Mouse (Mus musculus): ENCODE results near the gene Dus2. TPM values are rescaled to one million over a fixed set of nuclear protein-coding genes. Genes with fewer than 3 reads are reported as not detected.

The Dus2 gene
- polyA plus RNA-seq, 2 experiments: 8.7 to 10.5 TPM

DNA sequence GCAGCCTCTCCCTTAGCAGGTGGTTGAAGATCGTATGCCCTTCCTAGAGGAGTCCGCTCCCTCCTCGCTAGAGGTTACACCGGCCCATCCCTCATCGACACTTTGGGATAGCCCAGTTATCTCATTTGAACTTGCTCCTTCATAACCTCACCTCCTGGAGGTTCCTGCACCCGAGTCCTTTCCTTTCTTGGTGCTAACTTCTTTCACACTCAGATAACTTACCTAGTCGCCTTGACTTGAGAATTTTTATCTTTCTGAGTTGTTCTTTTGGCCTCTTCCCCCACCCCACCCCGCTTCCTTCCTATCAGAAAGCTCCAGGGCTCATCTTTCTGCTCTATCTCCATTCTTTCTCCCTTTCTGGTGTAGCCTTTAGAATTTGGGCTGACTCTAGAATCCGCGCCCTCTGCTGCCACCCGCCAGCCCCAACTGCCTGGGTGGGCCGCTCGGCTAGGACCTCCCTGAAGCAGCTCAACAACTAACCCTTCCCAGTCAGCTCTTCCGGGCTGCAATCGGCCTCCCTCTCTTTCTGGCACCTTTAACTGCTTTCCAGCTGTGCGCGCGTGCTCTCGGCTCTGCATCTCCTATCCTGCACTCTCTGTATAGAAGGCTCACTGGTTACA is 24.3 kb upstream of the Dus2 start:
- Histone ChIP-seq H3K27ac (peak overlapping the region; percentile 81), H3K4me2 (ENCODE audit: low read depth) (peak overlapping the region; percentile 89)

DNA sequence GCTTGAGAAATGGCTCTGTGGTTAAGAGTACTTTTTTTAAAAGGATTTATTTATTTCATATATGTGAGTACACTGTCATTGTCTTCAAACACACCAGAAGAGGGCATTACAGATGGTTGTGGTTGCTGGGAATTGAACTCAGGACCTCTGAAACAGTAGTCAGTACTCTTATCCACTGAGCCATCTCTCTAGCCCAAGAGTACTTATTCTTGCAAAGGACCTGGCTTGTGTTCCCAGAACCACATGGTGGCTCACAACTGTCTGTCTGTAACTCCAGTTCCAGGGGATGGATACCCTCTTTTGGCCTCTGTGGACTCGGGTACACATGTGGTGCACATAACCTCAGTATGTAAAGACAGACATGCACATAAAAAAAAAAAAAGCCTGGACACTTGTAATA is 21.8 kb upstream of the Dus2 start:
- H3K36me3 ChIP-seq (replicated peaks; ENCODE audit: control insufficient read depth, insufficient read depth, low read depth): no peaks in the 10 kb centered on the region

More for the DNA sequence above, 24.3 kb upstream of the Dus2 start:
- H3K9ac ChIP-seq (replicated peaks): peak overlapping the region; percentile 84
- no peaks in the 10 kb centered on the region for H3K27me3 ChIP-seq (ENCODE audit: control insufficient read depth, insufficient read depth, low read length)
- WGBS (ENCODE audit: insufficient replicate concordance): 3% methylated on average over 19 of the region's 19 CpGs
- H3K4me1 ChIP-seq (replicated peaks; ENCODE audit: control insufficient read depth in 2 of 2, insufficient read depth in 2 of 2, low read length in 1 of 2): peaks cover 18 to 33% of the 10 kb centered on the region in 2 experiments
- ATAC-seq (ENCODE audit: insufficient read depth) (peak; percentile 78), DNase-seq (ENCODE audit: low read depth in 3 of 3, low spot score in 3 of 3) (peak; percentile 66 to 72 (median 68))
- H3K4me3 ChIP-seq (ENCODE audit: insufficient read depth in 1 of 2, low read depth in 2 of 2, low read length in 2 of 2): peak overlapping the region; percentile 59 to 69
- no peaks in the 10 kb centered on the region for H3K36me3 ChIP-seq (replicated peaks; ENCODE audit: control insufficient read depth, insufficient read depth, low read depth)
- no peaks in the 10 kb centered on the region for H3K9me3 ChIP-seq (ENCODE audit: control insufficient read depth, low read length)
- peak; percentile 11; the same call in 1 of the 2 replicates for TF ChIP-seq CTCF (IDR thresholded peaks at IDR 0.05; ENCODE audit: low read depth)
- TF ChIP-seq EP300 (IDR thresholded peaks at IDR 0.05; ENCODE audit: low read depth): peak; percentile 69

DNA sequence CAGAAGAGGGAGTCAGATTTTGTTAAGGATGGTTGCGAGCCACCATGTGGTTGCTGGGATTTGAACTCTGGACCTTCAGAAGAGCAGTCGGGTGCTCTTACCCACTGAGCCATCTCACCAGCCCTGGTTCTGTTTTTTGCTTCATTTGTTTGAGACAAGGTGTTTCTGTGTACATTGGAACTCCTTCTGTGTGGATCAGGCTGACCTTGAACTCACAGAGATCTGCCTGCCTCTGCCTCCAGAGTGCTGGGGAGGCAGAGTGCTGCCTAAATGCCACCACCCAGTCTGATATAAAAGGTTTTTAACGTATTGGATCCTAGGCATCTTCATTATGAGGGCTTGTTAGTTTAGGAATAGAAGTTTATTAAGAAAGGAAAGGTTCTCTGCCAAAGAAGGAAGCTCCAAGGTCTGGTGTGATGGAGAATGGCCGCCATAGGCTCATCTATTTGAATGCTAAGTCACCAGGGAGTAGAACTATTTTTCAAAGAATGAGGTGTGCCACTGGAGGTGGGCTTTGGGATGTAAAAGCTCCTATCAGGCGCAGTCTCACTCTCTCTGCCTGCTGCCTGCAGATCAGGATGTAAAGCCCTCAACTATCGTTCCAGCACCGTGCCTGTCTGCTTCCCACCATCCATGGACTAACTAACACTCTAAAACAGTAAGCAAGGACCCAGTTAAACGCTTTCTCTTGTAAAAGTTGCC is 20.0 kb upstream of the Dus2 start:
- TF ChIP-seq CTCF (IDR thresholded peaks at IDR 0.05; ENCODE audit: low read depth) (no peak), EP300 (IDR thresholded peaks at IDR 0.05; ENCODE audit: low read depth) (no peak)
- Histone ChIP-seq H3K4me1 (replicated peaks; ENCODE audit: control insufficient read depth in 2 of 2, insufficient read depth in 2 of 2, low read length in 1 of 2) (peaks cover 6 to 14% of the 10 kb centered on the region in 2 experiments), H3K36me3 (replicated peaks; ENCODE audit: control insufficient read depth, insufficient read depth, low read depth) (no peaks in the 10 kb centered on the region), H3K27me3 (ENCODE audit: control insufficient read depth, insufficient read depth, low read length) (no peaks in the 10 kb centered on the region), H3K27ac (no peak overlapping the region), H3K9ac (replicated peaks) (no peak overlapping the region), H3K4me2 (ENCODE audit: low read depth) (no peak overlapping the region), H3K4me3 (ENCODE audit: insufficient read depth in 1 of 2, low read depth in 2 of 2, low read length in 2 of 2) (no peak overlapping the region), H3K9me3 (ENCODE audit: control insufficient read depth, low read length) (no peaks in the 10 kb centered on the region)
- ATAC-seq (ENCODE audit: insufficient read depth) (no peak), DNase-seq (ENCODE audit: low read depth in 3 of 3, low spot score in 3 of 3) (no peak)
- WGBS (ENCODE audit: insufficient replicate concordance): 65% methylated on average over 8 of the region's 8 CpGs

More for the DNA sequence above, 21.8 kb upstream of the Dus2 start:
- H3K27ac ChIP-seq: no peak overlapping the region
- H3K27me3 ChIP-seq (ENCODE audit: control insufficient read depth, insufficient read depth, low read length): no peaks in the 10 kb centered on the region
- TF ChIP-seq CTCF (IDR thresholded peaks at IDR 0.05; ENCODE audit: low read depth) (no peak), EP300 (IDR thresholded peaks at IDR 0.05; ENCODE audit: low read depth) (no peak)
- WGBS (ENCODE audit: insufficient replicate concordance): 67% methylated on average over 1 of the region's 1 CpGs
- H3K4me3 ChIP-seq (ENCODE audit: insufficient read depth in 1 of 2, low read depth in 2 of 2, low read length in 2 of 2): no peak overlapping the region
- no peak overlapping the region for H3K4me2 ChIP-seq (ENCODE audit: low read depth)
- H3K4me1 ChIP-seq (replicated peaks; ENCODE audit: control insufficient read depth in 2 of 2, insufficient read depth in 2 of 2, low read length in 1 of 2): peaks cover 15 to 20% of the 10 kb centered on the region in 2 experiments
- ATAC-seq (ENCODE audit: insufficient read depth) (no peak), DNase-seq (ENCODE audit: low read depth in 3 of 3, low spot score in 3 of 3) (no peak)
- no peaks in the 10 kb centered on the region for H3K9me3 ChIP-seq (ENCODE audit: control insufficient read depth, low read length)
- no peak overlapping the region for H3K9ac ChIP-seq (replicated peaks)

DNA sequence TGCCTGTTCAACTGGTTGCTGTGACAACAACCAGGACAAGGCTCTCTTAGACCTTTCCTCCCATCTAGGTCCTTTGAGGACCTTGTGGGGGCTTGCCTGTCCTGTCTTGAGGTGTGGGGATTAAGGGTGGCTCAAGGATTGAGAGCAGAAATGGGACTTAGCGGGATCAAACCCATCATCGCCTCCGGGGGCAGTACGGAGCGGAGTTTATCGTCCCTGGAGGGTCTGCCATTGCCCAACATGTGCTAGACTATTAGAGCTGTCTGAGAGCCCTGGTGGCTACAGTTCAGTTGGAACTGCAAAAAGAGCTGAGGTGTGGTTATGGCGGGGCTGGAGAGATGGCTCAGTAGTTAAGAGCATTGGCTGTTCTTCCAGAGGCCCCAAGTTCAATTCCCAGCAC is 15.8 kb upstream of the Dus2 start:
- Histone ChIP-seq H3K4me2 (ENCODE audit: low read depth) (no peak overlapping the region), H3K27ac (no peak overlapping the region), H3K9me3 (ENCODE audit: control insufficient read depth, low read length) (no peaks in the 10 kb centered on the region), H3K9ac (replicated peaks) (no peak overlapping the region), H3K27me3 (ENCODE audit: control insufficient read depth, insufficient read depth, low read length) (no peaks in the 10 kb centered on the region), H3K4me3 (ENCODE audit: insufficient read depth in 1 of 2, low read depth in 2 of 2, low read length in 2 of 2) (no peak overlapping the region), H3K36me3 (replicated peaks; ENCODE audit: control insufficient read depth, insufficient read depth, low read depth) (no peaks in the 10 kb centered on the region), H3K4me1 (replicated peaks; ENCODE audit: control insufficient read depth in 2 of 2, insufficient read depth in 2 of 2, low read length in 1 of 2) (0 out of 4 replicates have a peak, but pooled peaks cover 0 to 2% of the 10 kb centered on the region in 2 experiments)
- DNase-seq (ENCODE audit: low read depth in 3 of 3, low spot score in 3 of 3) (no peak), ATAC-seq (ENCODE audit: insufficient read depth) (no peak)
- TF ChIP-seq CTCF (IDR thresholded peaks at IDR 0.05; ENCODE audit: low read depth): peak; percentile 39
- TF ChIP-seq EP300 (IDR thresholded peaks at IDR 0.05; ENCODE audit: low read depth): no peak
- WGBS (ENCODE audit: insufficient replicate concordance): 74% methylated on average over 7 of the region's 7 CpGs

DNA sequence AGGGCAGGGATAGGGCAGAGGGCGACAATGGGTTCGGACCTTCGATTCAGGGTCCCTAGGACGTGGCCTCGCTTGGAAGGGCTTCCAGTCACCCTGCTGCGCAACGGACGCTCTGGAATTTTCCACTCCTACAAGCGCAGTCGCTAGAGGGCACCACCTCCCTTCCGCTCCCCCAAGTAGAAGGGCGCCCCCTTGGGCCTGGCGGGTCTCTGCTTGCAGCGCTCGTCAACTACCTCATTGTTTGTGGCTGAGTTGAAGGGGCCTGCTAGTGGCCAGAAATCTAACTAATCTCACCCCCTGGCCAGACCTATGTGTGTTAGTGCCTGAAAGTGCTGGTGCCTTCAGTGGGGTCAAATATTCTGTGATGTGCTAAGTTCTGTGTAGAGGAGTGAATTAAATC is 11.8 kb upstream of the Dus2 start, which contains the start of gene Dpep3:
Gene Dpep3, minus strand, starts transcription at position 105 of the 400 bp plus-strand sequence.
- no peak within 1 kb of the TSS for H3K4me3 ChIP-seq (ENCODE audit: insufficient read depth in 1 of 2, low read depth in 2 of 2, low read length in 2 of 2)
- no peak within 1 kb of the TSS for H3K27ac ChIP-seq
- 0 out of 4 replicates have a peak, but pooled peaks cover 0 to 2% of the 10 kb centered on the region in 2 experiments for H3K4me1 ChIP-seq (replicated peaks; ENCODE audit: control insufficient read depth in 2 of 2, insufficient read depth in 2 of 2, low read length in 1 of 2)
- ATAC-seq (ENCODE audit: insufficient read depth) (no peak), DNase-seq (ENCODE audit: low read depth in 3 of 3, low spot score in 3 of 3) (no peak)
- no peaks in the 10 kb centered on the region for H3K9me3 ChIP-seq (ENCODE audit: control insufficient read depth, low read length)
- 89% methylated on average over 15 of the region's 15 CpGs for WGBS (ENCODE audit: insufficient replicate concordance)
- no peak within 1 kb of the TSS for H3K4me2 ChIP-seq (ENCODE audit: low read depth)
- H3K36me3 ChIP-seq (replicated peaks; ENCODE audit: control insufficient read depth, insufficient read depth, low read depth): no peaks in the 10 kb centered on the region
- no peaks in the 10 kb centered on the region for H3K27me3 ChIP-seq (ENCODE audit: control insufficient read depth, insufficient read depth, low read length)
- TF ChIP-seq EP300 (IDR thresholded peaks at IDR 0.05; ENCODE audit: low read depth) (no peak), CTCF (IDR thresholded peaks at IDR 0.05; ENCODE audit: low read depth) (peak; percentile 45)
- no peak within 1 kb of the TSS for H3K9ac ChIP-seq (replicated peaks)

Data from liver, embryonic 14.5 days (tissue).